In the genomic region with DNA sequence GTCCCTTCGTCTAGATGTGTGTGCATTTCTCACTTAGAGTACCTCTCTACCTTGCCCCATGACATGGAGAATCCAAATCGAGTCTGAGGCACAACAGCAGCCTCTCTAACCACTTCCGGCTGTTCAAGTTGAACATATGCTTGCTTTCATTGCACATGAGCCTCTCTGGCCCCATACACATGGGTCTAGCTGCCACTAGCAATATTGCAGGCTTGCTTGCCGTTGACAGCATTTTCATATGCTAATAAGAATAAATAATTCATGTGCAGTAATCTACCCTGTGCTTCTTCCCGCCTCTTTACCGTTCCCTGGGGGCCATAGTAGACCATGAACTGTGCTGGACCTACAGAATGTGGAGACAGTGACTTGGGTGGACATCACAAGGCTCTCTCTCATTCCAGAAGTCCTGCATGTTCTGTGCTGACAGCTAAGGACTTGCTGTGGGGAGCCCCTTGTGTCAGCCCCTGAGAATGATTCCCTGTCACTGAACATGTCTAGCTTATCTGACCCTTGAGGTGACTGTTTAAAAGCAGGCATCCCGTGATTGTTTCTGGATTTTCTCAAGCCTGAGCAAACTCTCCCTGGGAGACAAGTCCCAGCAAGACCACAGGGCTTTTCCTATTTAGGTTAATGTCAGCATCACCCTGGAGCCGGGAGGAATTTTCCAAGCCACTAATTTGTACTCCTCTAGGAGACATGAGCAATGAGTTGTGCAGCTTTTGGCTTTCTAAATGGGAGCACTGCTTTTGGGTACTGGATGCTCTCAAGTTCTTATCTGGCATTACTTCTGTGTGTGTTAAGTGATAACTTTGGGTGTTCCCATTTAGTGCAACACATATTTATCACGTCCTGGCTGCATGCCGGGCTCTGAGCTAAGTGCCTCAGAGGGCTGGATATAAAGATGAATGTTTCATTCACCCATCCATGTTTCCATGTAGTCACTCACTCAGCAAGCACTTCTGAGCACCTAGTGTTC, we compare ENCODE assay signal across 10 mouse cellular contexts.
DNase-seq lines count a peak whose midpoint lies in the region; ATAC-seq and TF ChIP-seq lines count a peak whose summit lies in the region.
"Had no signal": no experiment of that assay in that cellular context is flagged by ENCODE, and none has a peak within 500 bp of the region (broad histone marks: within the 10 kb centered on the region; RNA-seq: fewer than 3 reads in every experiment).

No protein-coding gene starts in this region.

- H3K27me3 ChIP-seq in limb, embryonic 14.5 days (ENCODE audit: control insufficient read depth, insufficient read depth, low read length) = no peaks in the 10 kb centered on the region
- H3K27me3 ChIP-seq in limb, embryonic 10.5 days (ENCODE audit: low read depth, poor library complexity, severe bottlenecking) = no peaks in the 10 kb centered on the region
- H3K27me3 ChIP-seq in midbrain, embryonic 13.5 days = no peaks in the 10 kb centered on the region; the same call in 1 of the 2 replicates
- H3K27me3 ChIP-seq: CH12.LX; embryonic facial prominence, embryonic 13.5 days had no signal

- no peak for ATAC-seq in limb, embryonic 14.5 days (ENCODE audit: low FRiP score, low read depth)
- ATAC-seq in midbrain, embryonic 13.5 days = peak; percentile 70

- peak; percentile 10 for DNase-seq in limb, embryonic 14.5 days (ENCODE audit: low spot score)
- DNase-seq in limb, embryonic 10.5 days (ENCODE audit: low spot score) = no peak
- peak; percentile 12 for DNase-seq in embryo, embryonic 10.5 days (ENCODE audit: low spot score)
- DNase-seq in heart, adult 8-10 months (ENCODE audit: low spot score) = peak; percentile 2
- DNase-seq in thymus, postnatal 4 days = no peak
- no peak for DNase-seq in left cerebral cortex, adult 9 months (ENCODE audit: low spot score in 2 of 2)
- DNase-seq: kidney, postnatal 14 days had no signal

- no peak overlapping the region for H3K9ac ChIP-seq in limb, embryonic 14.5 days (ENCODE audit: low read depth, low read length, severe bottlenecking)
- no peak overlapping the region for H3K9ac ChIP-seq in midbrain, embryonic 13.5 days (replicated peaks)
- H3K9ac ChIP-seq: embryonic facial prominence, embryonic 13.5 days had no signal

- no peaks in the 10 kb centered on the region for H3K4me1 ChIP-seq in limb, embryonic 14.5 days (ENCODE audit: control insufficient read depth, insufficient read depth, low read length)
- H3K4me1 ChIP-seq in limb, embryonic 10.5 days = peaks cover 3% of the 10 kb centered on the region; the same call in 1 of the 2 replicates
- peaks cover 24% of the 10 kb centered on the region for H3K4me1 ChIP-seq in midbrain, embryonic 13.5 days (replicated peaks)

- H3K36me3 ChIP-seq in limb, embryonic 14.5 days (ENCODE audit: control insufficient read depth, insufficient read depth, low read length) = no peaks in the 10 kb centered on the region
- H3K36me3 ChIP-seq in limb, embryonic 10.5 days = no peaks in the 10 kb centered on the region
- H3K36me3 ChIP-seq in midbrain, embryonic 13.5 days = no peaks in the 10 kb centered on the region
- H3K36me3 ChIP-seq: embryonic facial prominence, embryonic 13.5 days had no signal

- H3K9me3 ChIP-seq in limb, embryonic 14.5 days (ENCODE audit: control insufficient read depth, low read length) = no peaks in the 10 kb centered on the region
- H3K9me3 ChIP-seq in limb, embryonic 10.5 days (replicated peaks) = no peaks in the 10 kb centered on the region
- no peaks in the 10 kb centered on the region for H3K9me3 ChIP-seq in midbrain, embryonic 13.5 days
- H3K9me3 ChIP-seq: embryonic facial prominence, embryonic 13.5 days had no signal

- no peak overlapping the region for H3K27ac ChIP-seq in limb, embryonic 14.5 days (replicated peaks; ENCODE audit: low read depth, low read length)
- H3K27ac ChIP-seq in limb, embryonic 10.5 days = no peak overlapping the region
- no peak overlapping the region for H3K27ac ChIP-seq in midbrain, embryonic 13.5 days
- H3K27ac ChIP-seq: embryonic facial prominence, embryonic 13.5 days had no signal

- 61% methylated on average over 10 of the region's 10 CpGs for WGBS in limb, embryonic 14.5 days
- 75% methylated on average over 10 of the region's 10 CpGs for WGBS in limb, embryonic 10.5 days
- WGBS in midbrain, embryonic 13.5 days = 41% methylated on average over 10 of the region's 10 CpGs

- H3K4me2 ChIP-seq in limb, embryonic 14.5 days (replicated peaks; ENCODE audit: low read depth, low read length, severe bottlenecking) = no peak overlapping the region
- H3K4me2 ChIP-seq in midbrain, embryonic 13.5 days (replicated peaks) = no peak overlapping the region
- H3K4me2 ChIP-seq: embryonic facial prominence, embryonic 13.5 days had no signal

- H3K4me3 ChIP-seq in limb, embryonic 14.5 days (replicated peaks; ENCODE audit: low read length) = no peak overlapping the region
- no peak overlapping the region for H3K4me3 ChIP-seq in limb, embryonic 10.5 days
- H3K4me3 ChIP-seq in midbrain, embryonic 13.5 days (replicated peaks) = no peak overlapping the region
- H3K4me3 ChIP-seq: embryonic facial prominence, embryonic 13.5 days had no signal

- TF ChIP-seq POLR2A in limb, embryonic 14.5 days (IDR thresholded peaks at IDR 0.05; ENCODE audit: borderline replicate concordance, extremely low read depth, insufficient read depth, insufficient read length) = no peak

Comparison
In these comparisons a context has a peak if more than half of its experiments do, and no peak if none do; other contexts are left out.
1. DNase-seq: peak in limb, embryonic 14.5 days (single experiment), embryo, embryonic 10.5 days (single experiment) and heart, adult 8-10 months (single experiment); none in limb, embryonic 10.5 days (single experiment), thymus, postnatal 4 days (single experiment) and left cerebral cortex, adult 9 months (0 of 2).